Mouse (Mus musculus) CH12.LX (cell line): ENCODE results near the gene Cend1. TPM values are rescaled to one million over a fixed set of nuclear protein-coding genes. Genes with fewer than 3 reads are reported as not detected.

Experiments used
- DNase-seq: peaks from one replicate; pipeline ENCODE4 v3.0.0-alpha.2; 2013; ENCODE audit errors: extremely low read depth
- H3K27ac ChIP-seq: 2 replicates; pipeline ENCODE4 v1.5.1; 2012; ENCODE audit warnings: low read depth, mild to moderate bottlenecking, control low read depth, moderate library complexity; ENCODE audit not compliant: insufficient read depth
- H3K27me3 ChIP-seq: replicated peaks from 2 replicates; pipeline ENCODE3; 2012; ENCODE audit warnings: inconsistent platforms
- H3K36me3 ChIP-seq, 2 experiments: replicated peaks in 1 of 2; 2 replicates each; pipeline versions ENCODE3 to v1.6.1; 2012; ENCODE audit warnings: inconsistent platforms in 1 of 2, low read length in 1 of 2, mild to moderate bottlenecking in 1 of 2, mixed read lengths in 1 of 2, moderate library complexity in 1 of 2; ENCODE audit not compliant: control insufficient read depth in 1 of 2, insufficient read depth in 1 of 2
- H3K4me1 ChIP-seq, 2 experiments: 2 replicates each; pipeline ENCODE4 v1.6.1; 2012; ENCODE audit warnings: inconsistent platforms in 1 of 2, moderate library complexity in 1 of 2; ENCODE audit not compliant: insufficient read depth in 2 of 2, control insufficient read depth in 1 of 2
- H3K4me2 ChIP-seq: 2 replicates; pipeline ENCODE4 v1.6.1; 2012; ENCODE audit warnings: low read depth, mild to moderate bottlenecking, control low read depth; ENCODE audit not compliant: poor library complexity, insufficient read depth, severe bottlenecking
- H3K4me3 ChIP-seq, 3 experiments: fragments of 150-350 bp in 1 of 3; sonication (generic) in 1 of 3; replicated peaks in 1 of 3; 2 replicates each; pipeline versions ENCODE3 to v1.5.1; 2011 to 2012; ENCODE audit warnings: low read depth in 2 of 3, low read length in 2 of 3, mild to moderate bottlenecking in 2 of 3, moderate library complexity in 2 of 3, control low read depth in 1 of 3, improper control_type of control experiment in 1 of 3, inconsistent platforms in 1 of 3, mixed read lengths in 1 of 3; ENCODE audit not compliant: poor library complexity in 1 of 3
- H3K79me2 ChIP-seq: replicated peaks from 2 replicates; pipeline ENCODE4 v1.6.1; 2012; ENCODE audit warnings: mild to moderate bottlenecking, moderate library complexity; ENCODE audit not compliant: control insufficient read depth, poor library complexity, insufficient read depth, severe bottlenecking; ENCODE audit errors: extremely low read depth
- H3K9ac ChIP-seq: 2 replicates; pipeline ENCODE4 v1.6.1; 2012; ENCODE audit warnings: low read depth, mild to moderate bottlenecking, control low read depth, moderate library complexity; ENCODE audit not compliant: insufficient read depth
- H3K9me3 ChIP-seq: replicated peaks from 2 replicates; pipeline ENCODE3; 2012; ENCODE audit warnings: low read length, inconsistent platforms, mixed read lengths
- BHLHE40 ChIP-seq: IDR thresholded peaks from 2 replicates; pipeline ENCODE4 v1.6.1; 2011; ENCODE audit warnings: mild to moderate bottlenecking, low read depth, low read length, improper control_type of control experiment
- CHD2 ChIP-seq: IDR thresholded peaks from 2 replicates; pipeline ENCODE4 v1.6.1; 2011; ENCODE audit warnings: low read length, improper control_type of control experiment
- E2F4 ChIP-seq: IDR thresholded peaks from 2 replicates; pipeline ENCODE4 v1.6.1; 2011; ENCODE audit warnings: low read depth, low read length, improper control_type of control experiment; ENCODE audit not compliant: insufficient replicate concordance
- EP300 ChIP-seq: IDR thresholded peaks from 2 replicates; pipeline ENCODE4 v1.6.1; 2011; ENCODE audit warnings: low read length, improper control_type of control experiment
- GABPA ChIP-seq: IDR thresholded peaks from 2 replicates; pipeline ENCODE4 v1.6.1; 2012; ENCODE audit warnings: low read depth, low read length, improper control_type of control experiment, inconsistent platforms; ENCODE audit not compliant: insufficient replicate concordance
- JUND ChIP-seq: conservative IDR thresholded peaks from 2 replicates; pipeline ENCODE4 v1.6.1; 2011; ENCODE audit warnings: low read depth, low read length, improper control_type of control experiment
- KAT2A ChIP-seq: IDR thresholded peaks from 2 replicates; pipeline ENCODE4 v1.6.1; 2012; ENCODE audit warnings: low read length, improper control_type of control experiment, inconsistent platforms; ENCODE audit not compliant: insufficient replicate concordance
- MAX ChIP-seq: IDR thresholded peaks from 2 replicates; pipeline ENCODE4 v1.6.1; 2011; ENCODE audit warnings: low read length, improper control_type of control experiment
- MAZ ChIP-seq: IDR thresholded peaks from 2 replicates; pipeline ENCODE4 v1.6.1; 2012; ENCODE audit warnings: low read depth, mild to moderate bottlenecking, inconsistent platforms, low read length, improper control_type of control experiment, moderate library complexity
- MEF2A ChIP-seq: IDR thresholded peaks from 2 replicates; pipeline ENCODE4 v1.6.1; 2014; ENCODE audit warnings: low read depth, mild to moderate bottlenecking, inconsistent platforms, low read length, improper control_type of control experiment, borderline replicate concordance
- MXI1 ChIP-seq: IDR thresholded peaks from 2 replicates; pipeline ENCODE4 v1.6.1; 2011; ENCODE audit warnings: mild to moderate bottlenecking, low read depth, low read length, improper control_type of control experiment
- MYC ChIP-seq: IDR thresholded peaks from 2 replicates; pipeline ENCODE4 v1.6.1; 2011; ENCODE audit warnings: low read depth, mild to moderate bottlenecking, improper control_type of control experiment, low read length
- POLR2A ChIP-seq: IDR thresholded peaks from 2 replicates; pipeline ENCODE4 v1.6.1; 2011; ENCODE audit warnings: low read depth, mild to moderate bottlenecking, improper control_type of control experiment, low read length
- POLR2AphosphoS2 ChIP-seq: IDR thresholded peaks from 2 replicates; pipeline ENCODE4 v1.6.1; 2011; ENCODE audit warnings: low read depth, low read length, improper control_type of control experiment
- RAD21 ChIP-seq: IDR thresholded peaks from 2 replicates; pipeline ENCODE4 v1.6.1; 2011; ENCODE audit warnings: low read depth, mild to moderate bottlenecking, low read length, improper control_type of control experiment, moderate library complexity
- RCOR1 ChIP-seq: conservative IDR thresholded peaks from 2 replicates; pipeline ENCODE4 v1.6.1; 2012; ENCODE audit warnings: low read depth, mild to moderate bottlenecking, inconsistent platforms, low read length, improper control_type of control experiment
- SMC3 ChIP-seq: IDR thresholded peaks from 2 replicates; pipeline ENCODE4 v1.6.1; 2011; ENCODE audit warnings: low read depth, low read length, improper control_type of control experiment
- TCF12 ChIP-seq: IDR thresholded peaks from 2 replicates; pipeline ENCODE4 v1.6.1; 2014; ENCODE audit warnings: low read depth, mild to moderate bottlenecking, inconsistent platforms, low read length, improper control_type of control experiment
- UBTF ChIP-seq: IDR thresholded peaks from 2 replicates; pipeline ENCODE4 v1.6.1; 2012; ENCODE audit warnings: low read depth, mild to moderate bottlenecking, inconsistent platforms, low read length, improper control_type of control experiment, moderate library complexity
- USF1 ChIP-seq: IDR thresholded peaks from 2 replicates; pipeline ENCODE4 v1.6.1; 2014; ENCODE audit warnings: low read depth, mild to moderate bottlenecking, inconsistent platforms, low read length, improper control_type of control experiment
- USF2 ChIP-seq: conservative IDR thresholded peaks from 2 replicates; pipeline ENCODE4 v1.6.1; 2011; ENCODE audit warnings: low read depth, low read length, improper control_type of control experiment
- ZC3H11A ChIP-seq: IDR thresholded peaks from 2 replicates; pipeline ENCODE4 v1.6.1; 2012; ENCODE audit warnings: low read depth, mild to moderate bottlenecking, inconsistent platforms, low read length, improper control_type of control experiment
- ZKSCAN1 ChIP-seq: IDR thresholded peaks from 2 replicates; pipeline ENCODE4 v1.6.1; 2012; ENCODE audit warnings: low read depth, inconsistent platforms, low read length, improper control_type of control experiment, borderline replicate concordance
- ZMIZ1 ChIP-seq: IDR thresholded peaks from 2 replicates; pipeline ENCODE4 v1.6.1; 2012; ENCODE audit warnings: low read depth, mild to moderate bottlenecking, inconsistent platforms, low read length, improper control_type of control experiment
- ZNF384 ChIP-seq: IDR thresholded peaks from 2 replicates; pipeline ENCODE4 v1.6.1; 2012; ENCODE audit warnings: low read depth, low read length, improper control_type of control experiment, inconsistent platforms
- dilution Hi-C: fragments of 300-500 bp; cut with MboI; formaldehyde crosslinking; loops from 2 replicates; pipeline ENCODE4 v1.14.3; 2020; ENCODE audit warnings: low sequenced_read_pairs; ENCODE audit not compliant: extremely low pct_unique_long_range_greater_than_20kb, extremely low pct_ligation_motif_present
- in situ Hi-C: fragments of 300-500 bp; cut with MboI; formaldehyde crosslinking; loops from 3 replicates; pipeline ENCODE4 v1.14.3; 2019; ENCODE audit warnings: low sequenced_read_pairs, low pct_ligation_motif_present, low pct_unique_long_range_greater_than_20kb, mixed read lengths
- polyA plus RNA-seq: library from polyadenylated mRNA; unstranded; fragments of >175 nt; gene quantifications from 2 replicates; pipeline ENCODE4 v1.2.1, GENCODE M21; 2012; ENCODE audit warnings: low read depth; ENCODE audit not compliant: insufficient read length
- total RNA-seq, 2 experiments: library from RNA; depleted of rRNA; stranded (reverse); fragments of 300-350 nt in 1 of 2; fragments of >200 nt in 1 of 2; gene quantifications; 2 replicates each; pipeline ENCODE4 v1.2.3; 2012 to 2014

Gene Cend1
- total and polyA plus RNA-seq, 3 experiments, result not detected

GRCm38 (mm10) chr7:141443081-141443821 lies 14.0 kb upstream of the Cend1 start (continued):
- TF ChIP-seq MAZ (no peak), ZKSCAN1 (no peak)

- no peaks in the 10 kb centered on the region for H3K9me3 ChIP-seq
- H3K27ac ChIP-seq, result no peak overlapping the region
- dilution Hi-C loops, result no loop called here
- no peak for DNase-seq
- H3K9ac ChIP-seq, result peak overlapping the region; percentile 62; the same call in 1 of the 2 replicates
- TF ChIP-seq MYC, result no peak
- TF ChIP-seq MEF2A, result no peak
- TF ChIP-seq ZKSCAN1, result no peak
- TF ChIP-seq SMC3, result no peak
- TF ChIP-seq RAD21, result no peak
- no peak for TF ChIP-seq CHD2
- no peak for TF ChIP-seq GABPA
- TF ChIP-seq E2F4, result no peak
- no peak for TF ChIP-seq EP300
- no peak for TF ChIP-seq USF1
- TF ChIP-seq, all 38 proteins: peak for 0
- H3K79me2 ChIP-seq, result peaks cover 10% of the 10 kb centered on the region; the same call in 1 of the 2 replicates
- peak overlapping the region; percentile 97 for H3K4me2 ChIP-seq
- peaks cover 15 to 50% of the 10 kb centered on the region in 2 experiments for H3K4me1 ChIP-seq
- H3K27me3 ChIP-seq, result no peaks in the 10 kb centered on the region
- peak overlapping the region; percentile 64 to 91 (median 67) for H3K4me3 ChIP-seq
- in situ Hi-C loops, result no loop called here
- H3K36me3 ChIP-seq, result peaks cover 43 to 53% of the 10 kb centered on the region in 2 experiments
These were observed 12.9 kb upstream of the Cend1 start for GRCm38 (mm10) chr7:141442199-141442598.

GRCm38 (mm10) chr7:141441460-141441859 lies 12.2 kb upstream of the Cend1 start:
- H3K4me1 ChIP-seq, result peaks cover 15 to 49% of the 10 kb centered on the region in 2 experiments
- H3K4me3 ChIP-seq, result no peak overlapping the region
- peaks cover 43 to 53% of the 10 kb centered on the region in 2 experiments for H3K36me3 ChIP-seq
- no peak overlapping the region for H3K4me2 ChIP-seq
- DNase-seq, result no peak
- dilution Hi-C loops (no loop called here), in situ Hi-C loops (no loop called here)
- no peaks in the 10 kb centered on the region for H3K27me3 ChIP-seq
- H3K9me3 ChIP-seq, result no peaks in the 10 kb centered on the region
- H3K27ac ChIP-seq, result no peak overlapping the region
- TF ChIP-seq POLR2A (no peak), BHLHE40 (no peak), UBTF (no peak), ZC3H11A (no peak), KAT2A (no peak), MYC (no peak), USF2 (no peak), MEF2A (no peak), TCF12 (no peak), JUND (no peak), POLR2AphosphoS2 (no peak), RCOR1 (no peak), ZNF384 (no peak), ZMIZ1 (no peak), E2F4 (no peak), EP300 (no peak), MAX (no peak), MAZ (no peak), MXI1 (no peak)
- H3K9ac ChIP-seq, result no peak overlapping the region
- peaks cover 12% of the 10 kb centered on the region for H3K79me2 ChIP-seq
